Mouse (Mus musculus): ENCODE measurements at regions not wholly inside any gene's neighbourhood (a gene's known extent, or its start where the extent isn't known, plus 50 kb on each side); places are given as distances from the start of the nearest gene placed in this dataset.

DNA sequence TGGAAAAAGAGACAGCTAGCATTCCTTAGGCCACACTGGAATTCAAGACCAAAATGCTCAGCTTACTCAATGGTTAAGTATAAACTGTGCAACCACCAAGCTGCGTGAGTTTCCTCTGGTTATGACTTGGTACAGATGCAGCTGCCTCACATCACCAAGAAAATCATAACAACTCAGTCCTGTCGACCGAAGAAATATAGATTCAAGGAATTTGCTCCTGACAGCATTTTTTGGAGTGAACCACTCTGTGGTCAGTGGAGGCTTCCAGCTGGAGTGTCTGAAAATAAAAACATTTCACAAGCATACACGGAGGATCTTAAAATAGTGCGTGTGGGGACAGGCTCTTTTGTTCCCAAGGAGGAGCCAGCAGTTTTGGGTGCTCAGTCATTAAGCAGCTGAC, 253.8 kb downstream of the Bckdhb start:
- DNase-seq = peak in 1 of 2 experiments; percentile 23

DNA sequence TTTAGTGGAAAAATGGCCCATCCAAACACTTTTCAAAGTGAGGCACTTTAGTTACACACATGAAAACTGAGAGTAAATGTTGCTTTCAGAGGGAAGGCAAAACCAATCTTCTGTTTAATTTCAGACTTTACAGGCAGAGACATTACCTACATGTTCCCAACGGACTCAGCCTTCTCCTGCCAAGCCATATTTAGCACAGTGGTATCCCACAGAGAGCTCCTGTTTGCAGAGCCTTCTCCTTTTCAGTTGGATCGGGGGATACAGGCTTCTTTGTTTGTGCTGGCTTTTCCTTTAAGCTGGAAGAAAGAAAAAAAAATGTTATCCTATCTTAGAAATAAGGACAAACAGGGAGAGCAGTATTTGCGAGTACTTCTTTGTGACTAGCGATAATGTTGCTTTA, 254.3 kb downstream of the Bckdhb start:
- peak; percentile 30 to 52 for DNase-seq

DNA sequence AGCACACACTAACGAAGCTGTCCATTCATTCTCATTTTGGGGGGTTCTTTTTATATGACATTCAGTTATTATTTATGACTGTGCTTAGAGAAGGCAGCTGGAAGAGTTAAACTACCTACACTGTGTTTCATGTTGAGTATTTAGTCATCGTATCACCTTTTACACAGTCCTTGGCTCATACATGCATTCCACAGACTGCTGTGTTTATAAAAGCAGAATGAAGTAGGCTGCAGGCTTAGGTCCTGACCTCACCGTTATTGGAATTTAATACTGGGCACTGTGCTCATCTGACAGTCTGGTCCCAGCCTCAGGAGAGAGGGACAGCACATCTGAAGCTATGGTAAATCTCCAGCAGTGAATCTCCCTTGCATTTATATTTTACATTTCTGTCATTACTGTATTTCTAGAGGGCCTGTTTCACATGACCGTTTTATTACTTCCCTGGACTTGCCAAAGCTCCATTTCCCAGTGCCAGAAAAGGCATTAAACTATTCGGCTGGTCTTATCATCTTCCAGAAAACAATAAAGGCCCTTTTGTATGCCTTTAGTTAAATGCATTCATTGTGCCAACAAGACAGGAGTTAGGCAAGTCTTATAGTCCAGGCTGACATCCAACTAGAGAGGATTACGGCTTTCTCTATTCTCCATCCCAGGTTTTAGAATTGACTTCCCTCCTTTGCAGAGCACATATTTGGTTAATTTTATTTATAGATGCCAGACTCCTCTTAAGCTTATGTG, 258.9 kb downstream of the Bckdhb start:
- DNase-seq = no peak

DNA sequence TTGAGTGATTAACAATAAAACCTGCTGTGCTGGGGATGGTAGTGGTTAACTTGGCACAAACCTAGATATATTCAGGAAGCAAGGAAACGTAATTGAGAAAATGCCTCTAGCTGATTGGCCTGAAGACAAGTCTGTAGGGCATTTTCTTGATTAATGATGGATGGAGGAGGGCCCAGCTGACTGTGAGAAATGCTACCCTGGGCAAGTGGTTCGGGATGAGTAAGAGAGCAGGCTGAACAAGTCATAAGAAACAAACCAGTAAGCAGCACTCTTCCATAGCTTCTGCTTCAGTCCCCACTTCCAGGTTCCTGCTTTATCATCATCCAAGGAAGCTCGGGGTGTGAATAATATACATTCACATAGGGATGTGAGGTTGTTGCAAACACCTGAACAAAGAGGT, 262.6 kb downstream of the Bckdhb start:
- no peak for DNase-seq

DNA sequence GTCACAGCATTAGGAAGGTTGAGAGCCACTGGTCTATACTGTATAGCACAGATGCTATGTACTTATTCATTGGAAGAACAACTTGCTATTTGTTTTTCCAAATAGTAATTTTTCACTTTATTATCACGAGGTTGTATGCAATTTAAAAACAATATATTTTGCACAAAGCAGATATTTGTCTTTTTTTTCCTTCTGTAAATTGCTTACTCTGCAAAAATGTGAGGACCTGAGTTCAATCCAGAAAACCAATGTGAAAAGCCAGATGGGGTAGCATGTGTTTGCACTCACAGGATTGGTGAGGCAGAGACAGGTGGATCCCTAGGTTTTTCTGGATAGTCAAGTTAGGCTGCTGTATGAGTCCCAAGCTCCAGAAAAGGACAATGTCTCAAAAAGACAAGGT, 268.5 kb downstream of the Bckdhb start:
- no peak for DNase-seq

DNA sequence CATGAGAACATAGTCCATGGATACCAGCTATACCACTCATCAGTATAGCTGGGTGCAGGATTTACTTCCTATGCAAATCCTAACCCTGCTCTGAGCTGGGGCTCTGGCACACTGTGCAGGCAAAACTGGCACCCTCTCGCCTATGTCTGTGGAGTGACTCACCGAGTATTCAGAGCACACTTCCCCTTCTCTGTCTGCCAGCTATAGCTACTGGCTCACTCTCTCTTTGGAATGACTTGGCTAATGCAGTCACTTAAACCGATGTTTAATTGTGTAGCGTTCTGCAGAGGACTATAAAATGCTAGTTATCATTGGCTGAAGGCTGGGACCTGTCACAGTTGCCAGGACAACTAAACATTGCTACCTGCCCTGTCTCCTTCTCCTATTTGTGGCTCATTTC, 269.8 kb downstream of the Bckdhb start:
- DNase-seq = peak; percentile 21 to 25

DNA sequence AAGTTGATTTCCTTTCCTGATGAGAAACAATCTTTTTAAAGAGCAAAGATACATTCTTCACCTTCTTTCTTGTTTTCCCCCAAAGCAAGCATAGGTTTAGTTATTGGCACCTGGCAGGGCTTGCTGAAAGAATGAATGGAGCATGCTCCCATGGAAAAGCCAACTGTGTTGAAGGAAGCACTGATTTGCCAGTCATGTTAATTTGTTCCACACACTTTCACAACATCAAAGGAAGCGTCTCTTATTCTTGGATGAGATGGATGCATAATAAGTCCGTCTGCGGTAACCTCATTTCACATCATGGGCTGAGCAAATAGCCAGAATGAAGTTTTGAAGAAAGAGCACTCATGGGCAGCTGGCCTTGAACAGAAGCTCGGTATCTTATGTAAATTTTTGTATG, 270.4 kb downstream of the Bckdhb start:
- DNase-seq = no peak

DNA sequence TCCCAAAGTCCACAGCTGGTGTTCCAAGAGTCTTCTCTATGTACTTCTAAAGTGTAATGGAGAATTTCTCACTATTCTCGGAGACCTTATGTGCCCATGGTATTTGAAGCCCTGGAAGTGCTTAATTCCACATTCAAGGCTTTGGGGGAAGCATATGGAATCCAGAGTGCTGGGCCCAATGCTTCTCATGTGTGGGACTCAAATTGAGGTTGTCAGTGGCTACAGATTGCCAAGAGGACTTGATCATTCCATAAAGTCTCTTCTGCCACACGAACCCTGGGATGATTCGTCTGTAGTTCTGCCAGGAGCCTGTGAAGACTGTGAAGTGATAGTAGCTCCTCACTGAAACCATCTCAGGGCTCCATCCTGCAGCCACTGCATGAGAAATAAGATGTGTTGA, 275.3 kb downstream of the Bckdhb start:
- no peak for DNase-seq

DNA sequence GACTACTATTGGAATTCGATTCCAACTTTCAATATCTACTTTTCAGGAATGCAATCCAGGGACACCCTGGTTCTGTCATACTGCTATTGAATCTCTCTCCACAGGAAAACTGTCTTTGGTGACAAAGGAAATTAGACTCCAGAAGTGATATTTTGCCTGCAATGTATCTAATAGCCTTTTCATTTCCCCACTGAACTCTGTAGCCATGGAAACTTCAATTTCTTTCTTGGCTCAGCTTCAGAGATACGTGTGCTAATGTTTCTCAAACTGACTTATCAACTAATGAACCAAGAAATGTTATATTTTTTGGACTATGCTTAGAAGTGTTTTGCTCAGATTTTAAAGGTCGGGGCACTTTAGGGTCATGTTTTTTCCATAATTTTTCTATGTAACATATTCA, 279.1 kb downstream of the Bckdhb start:
- DNase-seq = no peak

DNA sequence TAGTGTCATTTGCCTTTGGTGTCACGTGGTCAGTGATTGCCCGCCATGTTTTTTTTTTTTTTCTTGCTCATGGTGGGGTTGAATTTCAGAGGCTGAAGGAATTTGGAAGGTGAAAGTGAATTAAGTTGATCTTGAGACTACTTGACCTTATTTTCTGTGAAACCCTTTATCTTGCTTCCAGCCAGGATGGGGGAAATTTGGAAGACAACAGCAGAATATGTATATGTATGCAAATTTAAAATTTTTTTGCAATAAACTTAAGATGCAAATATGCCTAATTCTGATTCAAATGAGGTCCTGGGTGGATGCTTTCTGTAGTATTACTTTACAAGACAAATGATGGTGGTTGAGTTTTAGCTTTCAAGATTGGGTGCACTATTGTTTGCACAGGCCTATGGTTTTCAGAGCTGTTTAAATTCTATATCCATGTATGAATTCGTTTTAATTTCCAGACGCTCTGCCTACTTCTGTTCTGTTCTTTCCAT, 315.6 kb downstream of the Bckdhb start:
- DNase-seq = no peak

DNA sequence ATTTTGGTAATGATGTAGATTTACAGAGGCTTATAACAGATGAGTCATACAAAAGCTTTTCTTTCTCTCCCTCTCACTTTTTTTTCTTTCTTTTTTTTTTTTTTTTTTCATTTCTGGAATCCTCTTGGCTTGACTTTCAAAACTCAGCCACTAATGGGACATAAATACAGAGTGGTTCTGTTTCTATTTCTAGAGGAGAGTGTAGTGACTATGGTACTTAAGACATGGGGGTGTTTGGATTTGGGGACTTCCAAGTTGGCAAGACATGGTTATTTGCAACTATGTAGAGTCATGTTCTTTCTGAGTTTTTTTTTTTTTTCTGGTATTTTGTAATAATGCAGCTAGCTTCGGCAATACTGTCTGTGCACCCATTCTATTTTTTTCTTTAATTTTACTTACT, 324.8 kb downstream of the Bckdhb start:
- DNase-seq = no peak

DNA sequence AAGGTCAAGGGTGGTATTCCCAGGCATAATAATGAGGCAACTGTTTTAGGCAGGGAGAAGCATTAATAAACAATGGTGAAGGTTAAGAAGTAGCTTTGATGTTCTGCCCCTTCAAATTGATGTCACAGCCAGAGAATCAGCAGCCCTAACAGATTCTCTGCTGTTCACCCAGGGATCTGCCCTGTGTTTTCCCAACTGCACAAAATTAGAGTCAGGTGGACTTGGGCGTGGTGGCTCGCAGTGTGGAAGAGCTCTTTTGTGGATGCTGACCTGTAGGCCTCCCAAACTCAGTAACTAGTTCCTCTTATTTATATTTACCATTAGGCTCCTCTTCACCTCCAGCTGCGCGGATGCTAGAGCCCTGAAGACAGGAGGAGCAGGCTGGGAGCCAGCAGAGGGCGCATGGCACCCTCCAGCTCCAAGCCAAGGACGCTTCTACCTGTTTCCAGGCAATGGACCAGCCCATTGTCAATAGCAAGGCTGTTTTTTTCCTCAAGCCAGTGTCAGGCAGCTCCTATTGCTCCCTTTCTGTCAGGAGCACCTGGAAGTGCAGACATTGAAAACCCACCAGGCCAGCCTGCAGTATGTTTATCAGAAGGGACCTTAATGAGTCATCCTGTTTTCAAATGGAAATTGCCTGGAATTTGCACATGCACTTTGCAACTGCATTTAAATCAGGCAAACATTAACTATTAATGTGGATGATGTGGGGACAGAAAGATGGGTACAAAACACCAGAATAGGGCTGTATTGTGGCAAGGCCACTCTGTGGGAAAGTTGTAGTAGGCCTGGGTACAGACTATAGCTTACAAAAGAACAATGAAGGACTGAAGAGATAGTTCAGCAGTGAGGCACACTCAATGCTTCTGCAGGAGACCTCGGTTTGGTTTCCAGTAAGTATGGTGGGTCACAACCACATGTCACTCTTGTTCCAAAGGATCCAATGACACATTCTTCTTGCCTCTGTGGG, 328.4 kb downstream of the Bckdhb start:
- peak; percentile 18 to 19 for DNase-seq

DNA sequence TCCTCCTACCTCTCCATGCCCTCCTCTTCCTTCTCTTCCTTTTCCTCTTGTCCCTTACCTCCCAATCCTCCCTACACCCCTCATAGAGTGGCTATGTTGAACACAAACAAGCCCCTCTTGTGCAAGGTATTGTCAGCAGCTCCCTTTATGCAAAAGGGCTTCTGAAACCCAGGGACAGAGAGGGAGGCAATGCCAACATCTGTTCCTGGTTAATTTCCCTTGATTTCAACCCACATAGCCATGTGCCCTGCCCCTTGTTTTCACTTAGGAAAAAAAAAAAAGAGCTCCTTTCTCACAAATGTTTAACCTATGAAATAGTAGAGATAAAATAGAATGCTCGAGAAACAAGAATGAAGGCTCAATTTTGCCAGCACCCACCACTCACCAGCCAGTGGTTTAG, 333.5 kb downstream of the Bckdhb start:
- DNase-seq = no peak

DNA sequence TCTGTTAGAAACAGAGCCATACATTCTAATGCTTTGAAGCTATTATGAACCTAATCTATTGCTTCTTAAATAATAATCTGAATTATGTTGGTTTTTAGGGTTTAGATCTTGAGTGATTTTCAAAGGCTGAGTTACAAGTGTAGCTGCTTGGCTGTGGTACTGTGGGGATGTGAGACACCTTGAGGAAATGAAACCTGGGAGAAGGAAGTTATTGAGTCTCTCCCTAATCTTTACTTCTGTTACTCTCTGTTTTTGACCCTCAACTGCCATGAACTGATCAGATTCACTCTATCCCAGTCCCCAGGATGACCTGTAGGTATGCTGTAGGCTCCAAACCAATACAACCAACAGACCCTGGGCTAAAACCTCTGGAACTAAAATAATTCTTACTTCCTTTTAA, 334.8 kb downstream of the Bckdhb start:
- DNase-seq = no peak

DNA sequence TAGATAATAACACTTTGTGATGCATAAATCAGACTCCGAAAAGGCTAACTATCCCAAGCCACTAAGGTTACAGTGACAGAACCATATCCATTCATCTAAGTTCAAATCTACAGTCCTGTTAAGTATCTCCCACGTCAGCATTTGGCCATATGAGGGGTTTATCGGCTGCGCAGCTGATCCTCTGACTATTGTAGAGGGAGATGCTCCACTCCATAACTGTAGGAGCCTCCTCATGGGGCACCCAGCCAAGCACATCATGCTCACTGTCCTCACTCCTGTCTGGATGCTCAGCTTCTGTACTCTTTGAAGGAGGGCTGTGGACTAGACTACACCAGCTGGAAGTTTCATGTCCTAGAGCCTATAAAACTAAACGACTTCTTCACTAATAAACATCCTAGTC, 337.2 kb downstream of the Bckdhb start:
- no peak for DNase-seq

DNA sequence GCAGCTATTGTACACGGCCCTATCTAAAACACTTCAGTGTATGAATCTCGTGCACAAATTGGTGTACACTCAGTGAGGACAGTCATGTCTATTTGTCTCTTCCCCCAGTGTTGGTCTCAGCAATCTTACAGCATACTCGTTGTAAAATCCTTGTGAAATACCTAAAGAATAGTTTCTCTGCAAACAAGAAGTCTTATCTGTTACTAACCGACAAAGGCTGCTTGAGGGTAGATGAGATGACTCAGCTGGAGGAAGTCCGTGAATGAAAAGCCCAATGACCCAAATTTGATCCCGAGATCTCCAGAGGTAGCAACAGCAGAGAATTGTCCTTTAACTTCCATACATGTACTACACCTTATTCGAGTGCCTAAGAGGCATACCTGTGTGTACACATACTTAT, 342.0 kb downstream of the Bckdhb start:
- DNase-seq = no peak

DNA sequence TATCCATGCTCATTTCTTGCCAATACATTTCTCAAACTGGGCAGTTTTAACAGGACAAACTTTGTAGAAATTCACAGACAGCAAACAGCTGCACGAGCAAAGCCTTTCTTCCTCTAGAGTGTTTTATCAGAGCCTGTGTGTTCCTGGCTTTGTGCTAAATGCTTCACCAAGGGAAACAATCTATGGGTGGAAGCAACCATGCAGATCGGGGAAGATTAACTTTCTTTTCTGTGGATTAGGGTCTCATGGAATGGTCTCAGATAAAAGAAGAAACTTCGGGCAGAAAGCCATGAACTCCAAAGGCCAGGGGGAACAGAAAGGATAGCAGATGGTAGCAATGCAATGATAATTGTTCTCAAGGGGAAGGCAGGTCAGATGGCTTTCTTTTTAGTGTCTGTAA, 349.7 kb downstream of the Bckdhb start:
- DNase-seq = no peak

DNA sequence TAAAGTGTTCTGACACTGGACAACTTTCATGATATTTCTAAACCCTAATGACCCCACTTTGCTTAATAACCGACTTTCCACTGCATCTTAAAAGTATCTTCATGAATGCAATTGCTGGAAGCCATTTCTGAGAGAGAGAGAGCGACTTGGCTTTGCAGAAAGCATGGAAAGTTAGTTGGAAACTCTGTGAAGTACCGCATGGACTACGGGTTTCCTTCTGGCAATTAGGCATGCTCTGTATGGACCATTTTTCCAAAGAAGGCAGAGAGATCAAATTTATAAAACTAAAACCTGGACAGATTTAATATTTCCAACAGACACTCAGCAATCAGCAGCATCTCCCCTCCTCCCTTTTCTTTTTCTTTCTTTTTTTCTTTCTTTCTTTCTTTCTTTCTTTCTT, 353.4 kb downstream of the Bckdhb start:
- no peak for DNase-seq

DNA sequence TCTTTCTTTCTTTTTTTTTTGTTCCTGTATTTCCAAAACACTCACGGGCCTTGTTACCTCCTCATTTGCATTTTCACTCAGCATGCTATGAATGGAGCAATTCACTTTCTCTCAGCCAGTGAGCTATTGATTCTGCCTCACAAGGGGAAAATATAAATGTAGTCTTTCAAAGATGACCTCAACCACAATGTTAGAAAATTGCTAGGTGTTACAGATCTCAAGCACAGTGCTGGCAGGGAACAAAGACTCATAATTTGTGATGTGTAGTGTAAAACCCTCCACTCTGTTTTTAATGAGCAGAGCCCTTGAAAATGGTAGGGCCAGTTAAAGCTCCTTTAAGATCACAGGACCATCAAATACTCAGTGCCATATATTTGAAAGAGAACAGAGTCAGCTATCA, 353.8 kb downstream of the Bckdhb start:
- no peak for DNase-seq

DNA sequence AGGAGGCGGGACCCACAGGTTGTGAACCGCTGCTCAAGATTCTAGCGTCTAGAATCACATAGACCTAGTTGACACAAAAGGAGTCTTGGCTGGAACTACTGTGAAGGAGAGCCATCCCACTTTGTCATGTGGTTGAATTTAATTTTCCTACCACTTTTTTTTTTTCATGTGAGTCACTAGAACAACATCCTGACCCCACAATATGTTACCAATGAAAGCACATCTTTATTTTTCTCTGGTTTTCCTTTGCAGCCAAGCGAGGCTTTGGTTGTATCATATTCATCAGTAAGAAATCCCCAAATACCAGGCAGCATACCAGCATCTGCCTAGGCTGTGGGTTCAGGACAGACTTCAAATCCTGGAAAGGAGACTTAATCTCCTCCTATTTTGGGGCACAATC, 356.0 kb downstream of the Bckdhb start:
- DNase-seq = no peak

DNA sequence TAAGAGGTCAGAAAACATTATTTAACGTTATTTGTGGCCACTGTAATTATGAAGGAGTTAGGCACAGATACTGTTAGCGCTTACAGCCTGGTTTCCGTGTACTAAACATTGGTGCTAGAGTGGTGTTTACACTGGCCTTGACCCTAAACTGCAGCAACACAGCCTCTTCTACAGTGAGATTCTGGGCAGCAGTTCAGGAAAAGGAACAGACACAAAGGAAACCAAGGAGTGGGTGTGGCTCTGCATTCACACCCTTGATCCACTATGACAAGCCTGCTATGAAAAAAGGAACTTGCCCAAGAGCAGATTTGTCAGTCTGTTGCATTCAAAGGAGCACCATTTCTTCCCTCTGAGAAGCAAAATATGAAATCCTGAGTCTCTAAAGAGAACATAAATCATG, 356.7 kb downstream of the Bckdhb start:
- no peak for DNase-seq

DNA sequence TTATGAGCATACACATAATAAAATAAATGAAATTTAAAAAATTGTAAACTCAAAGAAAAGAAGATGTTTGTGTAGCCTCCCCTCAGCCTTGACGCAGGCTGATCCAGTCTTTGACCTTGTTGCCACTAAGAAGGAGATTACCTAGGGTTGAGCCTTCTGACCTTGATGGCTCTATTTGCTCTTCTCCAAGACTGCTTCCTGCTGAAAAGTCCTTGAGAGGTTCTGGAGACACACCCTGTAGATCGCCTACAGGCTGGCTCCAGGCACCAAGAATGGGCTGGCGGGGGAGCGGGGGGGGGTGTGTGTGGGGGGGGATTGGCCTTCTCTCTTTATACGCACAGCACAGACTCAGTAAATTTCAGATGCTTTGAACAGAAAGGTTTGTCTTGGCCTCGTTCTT, 358.4 kb downstream of the Bckdhb start:
- no peak for DNase-seq

DNA sequence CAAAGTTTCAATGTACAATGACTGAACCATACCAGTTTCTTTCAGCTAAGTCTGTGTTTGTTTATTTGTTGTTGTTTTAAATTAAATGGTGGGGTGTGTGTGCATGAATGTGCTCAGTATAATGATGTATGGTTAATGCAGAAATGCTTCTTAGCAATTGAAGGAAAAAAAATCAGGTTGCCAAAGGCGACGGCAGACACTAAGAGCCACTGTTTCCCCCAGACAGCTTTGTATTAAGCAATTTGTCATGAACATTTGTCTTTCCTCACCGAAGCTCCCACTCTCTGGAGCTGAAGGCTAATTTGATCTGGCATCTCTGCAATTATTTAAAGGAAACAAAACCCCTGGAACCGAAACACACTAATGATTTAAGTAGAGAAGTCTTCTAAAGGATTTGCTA, 360.7 kb downstream of the Bckdhb start:
- DNase-seq = no peak

DNA sequence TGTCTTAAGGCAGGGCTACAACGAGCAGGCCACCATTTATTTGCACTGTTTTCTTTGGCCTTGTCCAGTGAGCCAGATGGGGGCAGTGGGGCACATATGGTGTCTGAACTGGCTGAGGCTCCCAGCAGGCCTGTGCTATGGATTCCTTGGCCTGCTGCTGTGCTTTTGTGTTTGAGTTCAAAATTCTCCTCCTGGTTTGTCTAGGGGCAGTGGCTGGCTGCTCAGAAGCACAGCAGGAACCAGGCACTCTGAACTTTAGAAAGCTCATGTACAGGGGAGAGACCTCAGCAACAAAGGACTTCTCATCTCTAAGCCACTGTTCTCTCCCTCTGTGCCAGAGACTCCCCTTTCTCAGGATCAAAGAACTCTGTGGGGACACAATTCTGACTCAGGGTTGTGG, 370.9 kb downstream of the Bckdhb start:
- no peak for DNase-seq

Measured in cerebellum, postnatal 36 days (tissue).